Mouse (Mus musculus) olfactory bulb, adult 2 months (tissue): ENCODE measurements around the gene Meis2.

Source experiments
- CTCF ChIP-seq: fragments of 200-500 bp; IDR thresholded peaks from 2 replicates; pipeline ENCODE4 v1.5.1; 2012; ENCODE audit warnings: low read depth, mild to moderate bottlenecking, low read length, moderate library complexity; ENCODE audit not compliant: insufficient read depth
- POLR2A ChIP-seq: fragments of 200-500 bp; IDR thresholded peaks from 2 replicates; pipeline ENCODE4 v1.6.1; 2012; ENCODE audit warnings: mild to moderate bottlenecking, low read depth, low read length, moderate library complexity; ENCODE audit not compliant: insufficient read depth

DNA sequence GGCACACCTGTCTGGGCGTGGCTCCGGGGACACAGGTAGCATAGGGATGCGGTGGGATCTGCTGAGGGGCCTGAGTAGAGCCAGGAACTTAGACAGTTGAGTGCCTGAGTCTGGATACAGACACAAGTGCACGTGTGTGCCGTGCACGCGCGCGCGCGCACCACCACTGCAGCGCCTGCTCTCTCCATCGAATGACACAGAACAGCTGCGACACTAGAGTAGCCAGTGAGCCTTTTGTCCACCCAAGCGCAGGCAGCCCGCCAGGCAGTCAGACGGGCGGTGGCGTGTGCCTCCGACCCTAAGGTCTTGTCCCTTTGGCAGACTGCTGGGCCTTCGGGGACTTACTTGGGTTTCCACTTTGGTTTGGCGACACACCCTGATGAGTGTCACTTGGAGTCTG is 213.0 kb downstream of the Meis2 start:
- no peak for TF ChIP-seq POLR2A
- TF ChIP-seq CTCF: no peak
